Mouse (Mus musculus): ENCODE measurements around the gene Nfkb2. TPM values are rescaled to one million over a fixed set of nuclear protein-coding genes. Genes with fewer than 3 reads are reported as not detected.

Nfkb2 gene
- total RNA-seq (2021): 10 to 100 TPM; 19.7 to 22.1 TPM
- long read RNA-seq, experiment 1, transcript Nfkb2-202 (22 exons, 3,141 nt): minor isoform, 6 of 20 reads
- long read RNA-seq, experiment 1, transcript Nfkb2-201 (23 exons, 2,979 nt): major isoform, 10 of 20 reads
- long read RNA-seq, experiment 1, partial matches to known transcripts: 3 of 20 reads
- long read RNA-seq, experiment 1, other reads (novel, unspliced or antisense): 1 of 20 reads
- long read RNA-seq, experiment 2, partial matches to known transcripts: 6 of 11 reads
- long read RNA-seq, experiment 2, other reads (novel, unspliced or antisense): 2 of 11 reads

- DNase-seq: peak; percentile 96 to 99
Observed at GRCm38 (mm10) chr19:46304216-46304841, at the start of gene Nfkb2. Gene Nfkb2, plus strand, starts transcription at chr19:46304320.

- DNase-seq: no peak
Observed at GRCm38 (mm10) chr19:46264762-46265161, 39.4 kb upstream of the Nfkb2 start.

- DNase-seq: peak in 1 of 2 experiments; percentile 29
Observed at GRCm38 (mm10) chr19:46275307-46275706, 28.8 kb upstream of the Nfkb2 start.

- DNase-seq: no peak
Observed at GRCm38 (mm10) chr19:46282081-46282849, 21.9 kb upstream of the Nfkb2 start.

GRCm38 (mm10) chr19:46284686-46285085, 19.4 kb upstream of the Nfkb2 start:
- DNase-seq: no peak

GRCm38 (mm10) chr19:46285631-46286030, 18.5 kb upstream of the Nfkb2 start:
- DNase-seq: no peak

- DNase-seq: peak; percentile 34 to 51
Observed at GRCm38 (mm10) chr19:46286047-46286446, 18.1 kb upstream of the Nfkb2 start.

GRCm38 (mm10) chr19:46286926-46287325, 17.2 kb upstream of the Nfkb2 start:
- no peak for DNase-seq

- DNase-seq: no peak
Observed at GRCm38 (mm10) chr19:46287566-46287965, 16.6 kb upstream of the Nfkb2 start.

GRCm38 (mm10) chr19:46290535-46291105, 13.5 kb upstream of the Nfkb2 start:
- DNase-seq: no peak

- no peak for DNase-seq
Observed at GRCm38 (mm10) chr19:46296938-46297337, 7.2 kb upstream of the Nfkb2 start.

- no peak for DNase-seq
Observed at GRCm38 (mm10) chr19:46300294-46301045, 3.6 kb upstream of the Nfkb2 start.

- no peak for DNase-seq
Observed at GRCm38 (mm10) chr19:46302551-46302950, 1.6 kb upstream of the Nfkb2 start.

- DNase-seq: no peak
Observed at GRCm38 (mm10) chr19:46303251-46304215, 587 bp upstream of the Nfkb2 start.

GRCm38 (mm10) chr19:46304908-46305333, 801 bp downstream of the Nfkb2 start:
- DNase-seq: no peak

GRCm38 (mm10) chr19:46305432-46306267, 1.5 kb downstream of the Nfkb2 start:
- peak; percentile 92 to 94 for DNase-seq

GRCm38 (mm10) chr19:46306268-46306610, 2.1 kb downstream of the Nfkb2 start:
- DNase-seq: no peak

GRCm38 (mm10) chr19:46306751-46307289, 2.7 kb downstream of the Nfkb2 start:
- DNase-seq: no peak

GRCm38 (mm10) chr19:46307781-46308180, 3.7 kb downstream of the Nfkb2 start:
- DNase-seq: no peak

- DNase-seq: no peak
Observed at GRCm38 (mm10) chr19:46308303-46308702, 4.2 kb downstream of the Nfkb2 start.
